Mouse (Mus musculus) myocyte (in vitro differentiated cells): Measurements from ENCODE around the gene Myrf.

ENCODE experiments used
- E2F4 ChIP-seq: IDR thresholded peaks from one replicate; pipeline ENCODE4 v1.6.1; 2011; ENCODE audit warnings: mild to moderate bottlenecking, control low read depth, moderate library complexity; ENCODE audit not compliant: insufficient read depth
- MAX ChIP-seq: IDR thresholded peaks from one replicate; pipeline ENCODE4 v1.6.1; 2011; ENCODE audit warnings: low read depth, mild to moderate bottlenecking, control low read depth
- MYOD1 ChIP-seq, 3 experiments: IDR thresholded peaks; one replicate each; pipeline ENCODE4 v1.6.1; 2011; ENCODE audit warnings: control low read depth in 2 of 3, low read depth in 2 of 3, mild to moderate bottlenecking in 2 of 3, moderate library complexity in 1 of 3; ENCODE audit not compliant: insufficient read length in 2 of 3, control insufficient read depth in 1 of 3
- POLR2A ChIP-seq: IDR thresholded peaks from one replicate; pipeline ENCODE4 v1.6.1; 2011; ENCODE audit warnings: low read depth, mild to moderate bottlenecking, control low read depth, moderate library complexity; ENCODE audit not compliant: insufficient read length
- POLR2AphosphoS2 ChIP-seq: IDR thresholded peaks from one replicate; pipeline ENCODE4 v1.6.1; 2011; ENCODE audit warnings: low read depth, control low read depth; ENCODE audit not compliant: insufficient read length
- REST ChIP-seq: IDR thresholded peaks from one replicate; pipeline ENCODE4 v1.6.1; 2011; ENCODE audit warnings: mild to moderate bottlenecking, control low read depth, moderate library complexity; ENCODE audit not compliant: insufficient read depth, insufficient read length
- SRF ChIP-seq: IDR thresholded peaks from one replicate; pipeline ENCODE4 v1.6.1; 2011; ENCODE audit warnings: low read depth; ENCODE audit not compliant: control insufficient read depth, insufficient read length
- TCF12 ChIP-seq: IDR thresholded peaks from one replicate; pipeline ENCODE4 v1.6.1; 2011; ENCODE audit warnings: mild to moderate bottlenecking, control low read depth; ENCODE audit not compliant: poor library complexity, insufficient read depth, severe bottlenecking
- USF1 ChIP-seq: IDR thresholded peaks from one replicate; pipeline ENCODE4 v1.6.1; 2011; ENCODE audit warnings: low read depth, mild to moderate bottlenecking, control low read depth, moderate library complexity

GRCm38 (mm10) chr19:10198286-10198685 lies 42.3 kb downstream of the Myrf start:
- TF ChIP-seq POLR2A = no peak
- TF ChIP-seq SRF = no peak
- TF ChIP-seq MAX = no peak
- TF ChIP-seq MYOD1 (IDR thresholded peaks at IDR 0.05; ENCODE audit: control insufficient read depth in 1 of 3, insufficient read length in 2 of 3, low read depth in 2 of 3) = no peak
- TF ChIP-seq E2F4 = no peak
- TF ChIP-seq TCF12 = no peak
- TF ChIP-seq POLR2AphosphoS2 = no peak
- no peak for TF ChIP-seq USF1
- no peak for TF ChIP-seq REST
